Mouse (Mus musculus): Measurements from ENCODE around the gene Eif4g3. TPM values are rescaled to one million over a fixed set of nuclear protein-coding genes. Genes with fewer than 3 reads are reported as not detected.

Eif4g3 gene
- total and polyA plus RNA-seq, 3 experiments, result 25.5 to 97.9 (median 72.3) TPM

GRCm38 (mm10) chr4:138037110-138037509 is 44.3 kb downstream of the Eif4g3 start:
- peaks cover 94% of the 10 kb centered on the region for H3K36me3 ChIP-seq (replicated peaks)
- no peak overlapping the region for H3K4me3 ChIP-seq (ENCODE audit: low read depth, low read length)
- H3K27me3 ChIP-seq (ENCODE audit: insufficient read depth, low read length), result no peaks in the 10 kb centered on the region
- ATAC-seq (ENCODE audit: extremely low read depth, insufficient number of reproducible peaks, low FRiP score, poor library complexity, severe bottlenecking) (no peak), DNase-seq (ENCODE audit: low spot score) (no peak)
- no peaks in the 10 kb centered on the region for H3K9me3 ChIP-seq (replicated peaks)
- TF ChIP-seq GATA1 (IDR thresholded peaks at IDR 0.05; ENCODE audit: borderline replicate concordance, low read length), result no peak
- TF ChIP-seq CTCF (IDR thresholded peaks at IDR 0.05; ENCODE audit: low read depth, low read length), result no peak
- no peaks in the 10 kb centered on the region for H3K4me1 ChIP-seq (ENCODE audit: insufficient read depth, low read depth, low read length)

DNA sequence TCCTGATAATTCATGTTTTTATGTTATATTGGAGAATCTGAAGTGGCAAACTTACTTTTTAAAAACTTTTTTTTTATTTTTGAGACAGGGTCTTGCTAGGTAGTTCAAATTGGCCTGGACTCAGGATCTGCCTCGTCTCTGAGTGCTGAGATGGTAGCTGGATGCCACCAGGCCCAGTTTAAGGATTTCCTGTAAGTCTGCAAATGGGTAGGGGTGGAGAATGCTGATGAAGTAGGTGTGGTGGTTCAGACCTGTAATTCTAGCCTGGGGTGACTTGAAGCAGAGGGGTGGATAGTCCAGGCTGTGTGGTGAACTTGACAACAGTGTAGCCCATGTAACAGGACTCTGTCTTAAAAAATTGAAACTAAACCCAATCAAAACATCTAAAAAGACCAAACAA is 45.1 kb downstream of the Eif4g3 start:
- ATAC-seq (ENCODE audit: extremely low read depth, insufficient number of reproducible peaks, low FRiP score, poor library complexity, severe bottlenecking) (no peak), DNase-seq (ENCODE audit: low spot score) (no peak)
- Histone ChIP-seq H3K4me1 (ENCODE audit: insufficient read depth, low read depth, low read length) (no peaks in the 10 kb centered on the region), H3K4me3 (ENCODE audit: low read depth, low read length) (no peak overlapping the region), H3K36me3 (replicated peaks) (peaks cover 91% of the 10 kb centered on the region), H3K27me3 (ENCODE audit: insufficient read depth, low read length) (no peaks in the 10 kb centered on the region), H3K9me3 (replicated peaks) (no peaks in the 10 kb centered on the region)
- TF ChIP-seq TAL1 (conservative IDR thresholded peaks at IDR 0.05; ENCODE audit: low read depth, low read length), result no peak
- TF ChIP-seq POLR2AphosphoS5 (IDR thresholded peaks at IDR 0.05; ENCODE audit: insufficient replicate concordance, low read depth, low read length), result no peak
- TF ChIP-seq CTCF (IDR thresholded peaks at IDR 0.05; ENCODE audit: low read depth, low read length), result no peak
- no peak for TF ChIP-seq GATA1 (IDR thresholded peaks at IDR 0.05; ENCODE audit: borderline replicate concordance, low read length)
- TF ChIP-seq GATA2 (IDR thresholded peaks at IDR 0.05; ENCODE audit: borderline replicate concordance, low read depth, low read length), result no peak

DNA sequence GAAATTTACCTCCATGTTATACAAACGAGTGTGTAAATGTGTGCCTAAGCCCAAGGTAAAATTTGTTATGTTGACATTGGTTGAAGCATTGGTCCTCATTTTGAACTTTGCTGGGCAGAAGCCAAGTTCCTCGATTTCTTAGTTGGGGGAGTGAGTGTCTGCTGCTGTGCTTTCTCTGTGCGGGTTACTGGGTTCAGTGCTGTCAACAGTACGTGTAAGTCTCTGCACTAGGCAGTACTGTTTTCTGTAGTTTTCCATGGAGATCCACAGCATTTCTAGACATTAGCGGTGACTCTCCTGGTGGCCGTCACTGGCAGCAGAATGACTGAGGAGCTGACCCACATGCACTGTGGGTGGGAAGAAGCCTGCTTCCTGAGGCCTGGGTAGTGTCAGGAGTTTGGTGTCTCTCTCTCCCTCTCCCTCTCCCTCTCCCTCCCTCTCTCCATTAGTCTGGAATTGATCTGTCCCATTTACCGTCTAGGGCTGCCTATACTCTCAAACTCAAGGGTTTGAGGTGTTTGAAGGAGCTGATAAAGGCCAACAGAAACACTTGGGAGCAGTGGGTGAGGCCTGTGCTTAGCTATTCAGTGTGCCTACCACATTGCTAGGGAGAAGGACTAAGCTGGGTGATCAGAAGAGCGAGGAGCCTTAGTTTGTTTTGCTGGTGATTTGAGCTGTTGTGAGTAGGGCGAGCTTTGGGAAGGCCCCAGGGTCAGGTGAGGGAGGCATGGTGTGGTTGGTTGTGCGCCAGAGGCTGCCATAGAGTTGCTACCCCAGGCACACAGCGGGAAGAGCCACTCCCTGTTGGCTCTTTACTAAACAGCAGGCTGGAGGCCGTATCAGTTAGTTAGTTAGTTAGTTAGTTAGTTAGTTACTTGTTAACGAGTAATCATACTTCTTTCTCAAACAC is 45.8 kb downstream of the Eif4g3 start:
- H3K9me3 ChIP-seq (replicated peaks), result no peaks in the 10 kb centered on the region
- peaks cover 91% of the 10 kb centered on the region for H3K36me3 ChIP-seq (replicated peaks)
- H3K4me1 ChIP-seq (ENCODE audit: insufficient read depth, low read depth, low read length), result no peaks in the 10 kb centered on the region
- ATAC-seq (ENCODE audit: extremely low read depth, insufficient number of reproducible peaks, low FRiP score, poor library complexity, severe bottlenecking) (no peak), DNase-seq (ENCODE audit: low spot score) (no peak)
- TF ChIP-seq POLR2AphosphoS5 (IDR thresholded peaks at IDR 0.05; ENCODE audit: insufficient replicate concordance, low read depth, low read length), result no peak
- TF ChIP-seq TAL1 (conservative IDR thresholded peaks at IDR 0.05; ENCODE audit: low read depth, low read length), result no peak
- no peak for TF ChIP-seq GATA1 (IDR thresholded peaks at IDR 0.05; ENCODE audit: borderline replicate concordance, low read length)
- TF ChIP-seq GATA2 (IDR thresholded peaks at IDR 0.05; ENCODE audit: borderline replicate concordance, low read depth, low read length), result no peak
- TF ChIP-seq CTCF (IDR thresholded peaks at IDR 0.05; ENCODE audit: low read depth, low read length), result no peak
- H3K27me3 ChIP-seq (ENCODE audit: insufficient read depth, low read length), result no peaks in the 10 kb centered on the region
- no peak overlapping the region for H3K4me3 ChIP-seq (ENCODE audit: low read depth, low read length)

GRCm38 (mm10) chr4:138039275-138039651 is 46.4 kb downstream of the Eif4g3 start:
- H3K4me3 ChIP-seq (ENCODE audit: low read depth, low read length), result no peak overlapping the region
- TF ChIP-seq CTCF (IDR thresholded peaks at IDR 0.05; ENCODE audit: low read depth, low read length), result no peak
- TF ChIP-seq POLR2AphosphoS5 (IDR thresholded peaks at IDR 0.05; ENCODE audit: insufficient replicate concordance, low read depth, low read length), result no peak
- TF ChIP-seq TAL1 (conservative IDR thresholded peaks at IDR 0.05; ENCODE audit: low read depth, low read length), result no peak
- no peak for TF ChIP-seq GATA1 (IDR thresholded peaks at IDR 0.05; ENCODE audit: borderline replicate concordance, low read length)
- no peak for TF ChIP-seq GATA2 (IDR thresholded peaks at IDR 0.05; ENCODE audit: borderline replicate concordance, low read depth, low read length)
- ATAC-seq (ENCODE audit: extremely low read depth, insufficient number of reproducible peaks, low FRiP score, poor library complexity, severe bottlenecking) (no peak), DNase-seq (ENCODE audit: low spot score) (no peak)
- H3K36me3 ChIP-seq (replicated peaks), result peaks cover 84% of the 10 kb centered on the region
- H3K27me3 ChIP-seq (ENCODE audit: insufficient read depth, low read length), result no peaks in the 10 kb centered on the region
- no peaks in the 10 kb centered on the region for H3K4me1 ChIP-seq (ENCODE audit: insufficient read depth, low read depth, low read length)
- no peaks in the 10 kb centered on the region for H3K9me3 ChIP-seq (replicated peaks)

DNA sequence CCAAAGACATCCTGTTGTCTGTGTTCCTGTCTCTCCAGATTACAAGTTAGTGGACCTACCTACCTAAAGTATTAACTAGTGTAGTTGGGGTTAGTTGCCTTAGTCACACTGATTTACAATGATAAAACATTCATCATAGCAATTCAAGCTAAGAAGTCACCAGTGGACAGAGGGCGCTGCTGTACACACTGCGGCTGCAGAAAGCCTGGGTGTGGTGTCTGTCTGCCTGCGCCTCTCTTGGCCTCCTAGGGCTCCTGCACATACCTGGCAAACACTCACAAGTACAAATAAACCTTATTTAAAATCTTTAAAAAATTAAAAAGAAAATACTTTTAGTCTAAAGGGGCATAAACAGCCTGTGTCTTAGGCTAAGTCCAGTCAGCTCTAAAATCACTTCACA is 47.8 kb downstream of the Eif4g3 start:
- TF ChIP-seq CTCF (IDR thresholded peaks at IDR 0.05; ENCODE audit: low read depth, low read length), result no peak
- TF ChIP-seq GATA2 (IDR thresholded peaks at IDR 0.05; ENCODE audit: borderline replicate concordance, low read depth, low read length), result no peak
- no peak for TF ChIP-seq GATA1 (IDR thresholded peaks at IDR 0.05; ENCODE audit: borderline replicate concordance, low read length)
- TF ChIP-seq TAL1 (conservative IDR thresholded peaks at IDR 0.05; ENCODE audit: low read depth, low read length), result no peak
- no peak for TF ChIP-seq POLR2AphosphoS5 (IDR thresholded peaks at IDR 0.05; ENCODE audit: insufficient replicate concordance, low read depth, low read length)

DNA sequence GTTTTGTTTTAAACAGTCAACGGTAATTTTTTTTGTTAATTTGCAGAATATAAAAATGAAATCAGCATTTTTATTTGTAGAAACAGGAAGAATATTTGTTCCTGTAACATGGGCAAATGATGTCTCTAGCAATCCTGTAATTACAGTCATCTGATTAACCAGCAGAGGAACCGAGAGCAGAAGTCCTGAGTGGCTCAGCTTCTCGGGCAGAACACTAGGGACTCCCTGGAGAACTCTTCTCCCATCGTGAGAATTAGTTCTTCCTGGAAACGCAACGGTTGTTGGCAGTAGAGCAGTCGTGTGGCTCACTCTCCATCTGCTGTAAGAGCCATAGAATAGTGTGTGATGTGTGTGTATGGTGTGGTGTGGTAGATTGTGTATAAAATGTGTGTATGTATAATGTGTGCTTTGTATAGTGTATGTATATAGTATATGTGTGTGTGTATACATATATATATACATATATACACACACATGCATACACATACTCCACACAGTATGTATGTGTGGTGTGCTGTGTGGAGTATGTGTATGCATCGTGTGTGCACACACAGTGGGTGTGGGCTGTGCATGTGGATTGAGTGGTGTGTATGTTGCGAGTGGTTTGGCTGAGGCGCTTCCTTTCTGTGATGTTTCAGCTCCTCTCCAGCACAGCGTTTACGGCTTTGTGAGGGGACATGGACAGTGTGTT is 48.9 kb downstream of the Eif4g3 start:
- H3K27me3 ChIP-seq (ENCODE audit: insufficient read depth, low read length), result no peaks in the 10 kb centered on the region
- H3K36me3 ChIP-seq (replicated peaks), result peaks cover 81% of the 10 kb centered on the region
- peaks cover 10% of the 10 kb centered on the region for H3K9me3 ChIP-seq (replicated peaks)
- ATAC-seq (ENCODE audit: extremely low read depth, insufficient number of reproducible peaks, low FRiP score, poor library complexity, severe bottlenecking) (no peak), DNase-seq (ENCODE audit: low spot score) (no peak)
- TF ChIP-seq TAL1 (conservative IDR thresholded peaks at IDR 0.05; ENCODE audit: low read depth, low read length) (no peak), GATA2 (IDR thresholded peaks at IDR 0.05; ENCODE audit: borderline replicate concordance, low read depth, low read length) (no peak), POLR2AphosphoS5 (IDR thresholded peaks at IDR 0.05; ENCODE audit: insufficient replicate concordance, low read depth, low read length) (no peak), GATA1 (IDR thresholded peaks at IDR 0.05; ENCODE audit: borderline replicate concordance, low read length) (no peak), CTCF (IDR thresholded peaks at IDR 0.05; ENCODE audit: low read depth, low read length) (no peak)
- no peak overlapping the region for H3K4me3 ChIP-seq (ENCODE audit: low read depth, low read length)
- H3K4me1 ChIP-seq (ENCODE audit: insufficient read depth, low read depth, low read length), result no peaks in the 10 kb centered on the region

More for the DNA sequence above, 47.8 kb downstream of the Eif4g3 start:
- ATAC-seq (ENCODE audit: extremely low read depth, insufficient number of reproducible peaks, low FRiP score, poor library complexity, severe bottlenecking), result no peak
- Histone ChIP-seq H3K36me3 (replicated peaks) (peaks cover 81% of the 10 kb centered on the region), H3K4me1 (ENCODE audit: insufficient read depth, low read depth, low read length) (no peaks in the 10 kb centered on the region), H3K27me3 (ENCODE audit: insufficient read depth, low read length) (no peaks in the 10 kb centered on the region), H3K4me3 (ENCODE audit: low read depth, low read length) (no peak overlapping the region), H3K9me3 (replicated peaks) (peaks cover 7% of the 10 kb centered on the region)
- DNase-seq (ENCODE audit: low spot score), result no peak
